Mouse (Mus musculus) forebrain, embryonic 13.5 days (tissue): ENCODE measurements around the gene Gpx3. TPM values are rescaled to one million over a fixed set of nuclear protein-coding genes. Genes with fewer than 3 reads are reported as not detected.
A peak's percentile ranks its signal among the peaks of the same experiment; 100 is the strongest.
"Not testable (repeated sequence)": the region's sequence is repeated elsewhere in the genome, so short reads cannot be mapped to it uniquely, and the experiment has no call there.

Experiments used
- ATAC-seq: fragments of 200-750 bp; cut with Nextera tagmentation; 2 replicates; pipeline ENCODE4 v1.8.0; 2017
- H3K27ac ChIP-seq: fragments of 300-500 bp; sonication (generic); 2 replicates; pipeline ENCODE4 v1.5.1; 2015; ENCODE audit warnings: inconsistent platforms, mild to moderate bottlenecking, moderate library complexity
- H3K27me3 ChIP-seq: fragments of 300-500 bp; sonication (generic); 2 replicates; pipeline ENCODE4 v1.6.1; 2015; ENCODE audit warnings: mild to moderate bottlenecking, inconsistent platforms
- H3K36me3 ChIP-seq: fragments of 300-500 bp; sonication (generic); 2 replicates; pipeline ENCODE4 v1.6.1; 2015; ENCODE audit warnings: mild to moderate bottlenecking, inconsistent platforms; ENCODE audit not compliant: poor library complexity, severe bottlenecking
- H3K4me1 ChIP-seq: fragments of 300-500 bp; sonication (generic); 2 replicates; pipeline ENCODE4 v1.6.1; 2015; ENCODE audit warnings: inconsistent platforms
- H3K4me2 ChIP-seq: fragments of 300-500 bp; sonication (generic); 2 replicates; pipeline ENCODE4 v1.6.1; 2015; ENCODE audit warnings: inconsistent platforms, mild to moderate bottlenecking, moderate library complexity
- H3K4me3 ChIP-seq: fragments of 300-500 bp; sonication (generic); 2 replicates; pipeline ENCODE4 v1.5.1; 2015; ENCODE audit warnings: mild to moderate bottlenecking, inconsistent platforms
- H3K9ac ChIP-seq: fragments of 300-500 bp; sonication (generic); 2 replicates; pipeline ENCODE4 v1.6.1; 2015; ENCODE audit warnings: mild to moderate bottlenecking, inconsistent platforms
- H3K9me3 ChIP-seq: fragments of 300-500 bp; sonication (generic); replicated peaks from 2 replicates; pipeline ENCODE4 v1.6.1; 2016; ENCODE audit warnings: inconsistent platforms
- WGBS: fragments of 180-500 bp; shearing (Covaris S2); methylation state at CpG from one replicate; pipeline ENCODE4 v1.1.7; 2015; 5-methylcytosine and 5-hydroxymethylcytosine counted together
- polyA plus RNA-seq: library from polyadenylated mRNA; unstranded; fragments of >200 nt; fragmentation: Nextera tagmentation; extraction: Ambion mirVana; gene quantifications from 2 replicates; pipeline ENCODE4 v1.2.1, GENCODE M21; 2015

The Gpx3 gene
- polyA plus RNA-seq, 1 experiment from 2014 or later, result 17.9 TPM

- ATAC-seq, result no peak
- Histone ChIP-seq H3K9me3 (no peaks in the 10 kb centered on the region), H3K4me2 (no peak overlapping the region), H3K4me3 (no peak overlapping the region), H3K4me1 (peaks cover 12% of the 10 kb centered on the region), H3K36me3 (peaks cover 13% of the 10 kb centered on the region; the same call in 1 of the 2 replicates), H3K27ac (no peak overlapping the region), H3K27me3 (no peaks in the 10 kb centered on the region), H3K9ac (no peak overlapping the region)
- 97% methylated on average over 7 of the region's 7 CpGs for WGBS
Observed at GRCm38 (mm10) chr11:54934198-54934597, 31.9 kb downstream of the Gpx3 start.

- H3K4me2 ChIP-seq, result no peak overlapping the region
- no peak overlapping the region for H3K4me3 ChIP-seq
- H3K27me3 ChIP-seq, result no peaks in the 10 kb centered on the region
- H3K9me3 ChIP-seq, result no peaks in the 10 kb centered on the region
- 0 out of 2 replicates have a peak overlapping the region, but pooled peaks have one; percentile 8 for H3K9ac ChIP-seq
- ATAC-seq, result no peak; the same call in 1 of the 2 replicates
- peaks cover 10% of the 10 kb centered on the region; the same call in 1 of the 2 replicates for H3K36me3 ChIP-seq
- no peak overlapping the region for H3K27ac ChIP-seq
- 43% methylated on average over 12 of the region's 12 CpGs for WGBS
- peaks cover 12% of the 10 kb centered on the region for H3K4me1 ChIP-seq
Observed at GRCm38 (mm10) chr11:54936035-54936770, 34.0 kb downstream of the Gpx3 start.

- no peak for ATAC-seq
Observed at GRCm38 (mm10) chr11:54936771-54937140, 34.5 kb downstream of the Gpx3 start.

GRCm38 (mm10) chr11:54939501-54939900, 37.2 kb downstream of the Gpx3 start:
- H3K4me1 ChIP-seq, result peaks cover 12% of the 10 kb centered on the region
- H3K4me3 ChIP-seq, result no peak overlapping the region
- no peaks in the 10 kb centered on the region for H3K27me3 ChIP-seq
- H3K4me2 ChIP-seq, result no peak overlapping the region
- 82% methylated on average over 8 of the region's 8 CpGs for WGBS
- H3K9ac ChIP-seq, result no peak overlapping the region
- H3K27ac ChIP-seq, result no peak overlapping the region
- no peaks in the 10 kb centered on the region for H3K9me3 ChIP-seq
- H3K36me3 ChIP-seq, result 0 out of 2 replicates have a peak, but pooled peaks cover 4% of the 10 kb centered on the region
- ATAC-seq, result no peak

More at GRCm38 (mm10) chr11:54936771-54937140, 34.5 kb downstream of the Gpx3 start:
- no peaks in the 10 kb centered on the region for H3K27me3 ChIP-seq
- H3K36me3 ChIP-seq, result peaks cover 10% of the 10 kb centered on the region; the same call in 1 of the 2 replicates
- peaks cover 12% of the 10 kb centered on the region for H3K4me1 ChIP-seq
- H3K9me3 ChIP-seq, result no peaks in the 10 kb centered on the region
- H3K27ac ChIP-seq, result no peak overlapping the region
- H3K9ac ChIP-seq, result no peak overlapping the region
- no peak overlapping the region for H3K4me2 ChIP-seq
- no peak overlapping the region for H3K4me3 ChIP-seq
- 94% methylated on average over 3 of the region's 3 CpGs for WGBS

- no peaks in the 10 kb centered on the region for H3K27me3 ChIP-seq
- H3K36me3 ChIP-seq, result 0 out of 2 replicates have a peak, but pooled peaks cover 4% of the 10 kb centered on the region
- H3K4me1 ChIP-seq, result peaks cover 12% of the 10 kb centered on the region
- no peaks in the 10 kb centered on the region for H3K9me3 ChIP-seq
- H3K27ac ChIP-seq, result no peak overlapping the region
- H3K4me2 ChIP-seq, result no peak overlapping the region
- no peak overlapping the region for H3K9ac ChIP-seq
- 77% methylated on average over 7 of the region's 7 CpGs for WGBS
- H3K4me3 ChIP-seq, result no peak overlapping the region
- no peak for ATAC-seq
Observed at GRCm38 (mm10) chr11:54940056-54940455, 37.8 kb downstream of the Gpx3 start.

- no peaks in the 10 kb centered on the region for H3K36me3 ChIP-seq
- no peaks in the 10 kb centered on the region for H3K27me3 ChIP-seq
- H3K9ac ChIP-seq, result no peak overlapping the region
- ATAC-seq, result no peak
- WGBS, result 91% methylated on average over 3 of the region's 3 CpGs
- no peak overlapping the region for H3K4me2 ChIP-seq
- H3K27ac ChIP-seq, result no peak overlapping the region
- no peaks in the 10 kb centered on the region for H3K9me3 ChIP-seq
- no peaks in the 10 kb centered on the region for H3K4me1 ChIP-seq
- H3K4me3 ChIP-seq, result no peak overlapping the region
Observed at GRCm38 (mm10) chr11:54944702-54945101, 42.4 kb downstream of the Gpx3 start.

GRCm38 (mm10) chr11:54949717-54950116, 47.5 kb downstream of the Gpx3 start:
- Histone ChIP-seq H3K9me3 (no peaks in the 10 kb centered on the region), H3K36me3 (no peaks in the 10 kb centered on the region), H3K4me2 (no peak overlapping the region), H3K27ac (no peak overlapping the region), H3K9ac (no peak overlapping the region), H3K4me1 (peaks cover 12% of the 10 kb centered on the region), H3K27me3 (no peaks in the 10 kb centered on the region), H3K4me3 (no peak overlapping the region)
- WGBS, result 75% methylated on average over 1 of the region's 1 CpGs
- no peak for ATAC-seq

- ATAC-seq, result no peak
- WGBS, result 78% methylated on average over 6 of the region's 6 CpGs
- Histone ChIP-seq H3K4me1 (peaks cover 16% of the 10 kb centered on the region), H3K4me3 (no peak overlapping the region), H3K9me3 (no peaks in the 10 kb centered on the region), H3K9ac (no peak overlapping the region), H3K27ac (no peak overlapping the region), H3K4me2 (no peak overlapping the region), H3K27me3 (no peaks in the 10 kb centered on the region), H3K36me3 (no peaks in the 10 kb centered on the region)
Observed at GRCm38 (mm10) chr11:54950684-54951083, 48.4 kb downstream of the Gpx3 start.

- Histone ChIP-seq H3K27me3 (no peaks in the 10 kb centered on the region), H3K4me1 (peaks cover 16% of the 10 kb centered on the region), H3K27ac (no peak overlapping the region), H3K9me3 (no peaks in the 10 kb centered on the region), H3K36me3 (no peaks in the 10 kb centered on the region), H3K4me3 (no peak overlapping the region), H3K4me2 (no peak overlapping the region), H3K9ac (peak overlapping the region; percentile 21; the same call in 1 of the 2 replicates)
- 81% methylated on average over 6 of the region's 6 CpGs for WGBS
- ATAC-seq, result no peak
Observed at GRCm38 (mm10) chr11:54952651-54953050, 50.4 kb downstream of the Gpx3 start.

- ATAC-seq, result no peak
- H3K27me3 ChIP-seq, result no peaks in the 10 kb centered on the region
- no peak overlapping the region for H3K4me3 ChIP-seq
- peak overlapping the region; percentile 43; the same call in 1 of the 2 replicates for H3K9ac ChIP-seq
- WGBS, result 29% methylated on average over 9 of the region's 9 CpGs
- no peaks in the 10 kb centered on the region for H3K36me3 ChIP-seq
- H3K4me1 ChIP-seq, result peaks cover 16% of the 10 kb centered on the region
- H3K27ac ChIP-seq, result no peak overlapping the region
- H3K4me2 ChIP-seq, result peak overlapping the region; percentile 30
- no peaks in the 10 kb centered on the region for H3K9me3 ChIP-seq
Observed at GRCm38 (mm10) chr11:54953993-54954446, 51.8 kb downstream of the Gpx3 start.

- no peak overlapping the region for H3K27ac ChIP-seq
- H3K4me3 ChIP-seq, result no peak overlapping the region
- no peak for ATAC-seq
- H3K4me1 ChIP-seq, result peaks cover 16% of the 10 kb centered on the region
- H3K27me3 ChIP-seq, result no peaks in the 10 kb centered on the region
- H3K36me3 ChIP-seq, result no peaks in the 10 kb centered on the region
- no peak overlapping the region; the same call in 1 of the 2 replicates for H3K4me2 ChIP-seq
- no peaks in the 10 kb centered on the region for H3K9me3 ChIP-seq
- 76% methylated on average over 8 of the region's 8 CpGs for WGBS
- peak overlapping the region; percentile 43; the same call in 1 of the 2 replicates for H3K9ac ChIP-seq
Observed at GRCm38 (mm10) chr11:54954716-54955115, 52.5 kb downstream of the Gpx3 start.

- not testable (repeated sequence) for H3K27me3 ChIP-seq, H3K36me3 ChIP-seq, ATAC-seq, H3K9me3 ChIP-seq
- H3K4me2 ChIP-seq, result peak overlapping the region; percentile 71
- H3K9ac ChIP-seq, result peak overlapping the region; percentile 81
- H3K27ac ChIP-seq, result peak overlapping the region; percentile 82; the same call in 1 of the 2 replicates
- WGBS, result 46% methylated on average over 10 of the region's 10 CpGs
- peak overlapping the region; percentile 80 for H3K4me3 ChIP-seq
- peaks cover 16% of the 10 kb centered on the region for H3K4me1 ChIP-seq
Observed at GRCm38 (mm10) chr11:54955400-54955734, 53.1 kb downstream of the Gpx3 start.
